Mouse (Mus musculus): Measurements from ENCODE around the gene Dnase1l1.

Gene Dnase1l1

DNA sequence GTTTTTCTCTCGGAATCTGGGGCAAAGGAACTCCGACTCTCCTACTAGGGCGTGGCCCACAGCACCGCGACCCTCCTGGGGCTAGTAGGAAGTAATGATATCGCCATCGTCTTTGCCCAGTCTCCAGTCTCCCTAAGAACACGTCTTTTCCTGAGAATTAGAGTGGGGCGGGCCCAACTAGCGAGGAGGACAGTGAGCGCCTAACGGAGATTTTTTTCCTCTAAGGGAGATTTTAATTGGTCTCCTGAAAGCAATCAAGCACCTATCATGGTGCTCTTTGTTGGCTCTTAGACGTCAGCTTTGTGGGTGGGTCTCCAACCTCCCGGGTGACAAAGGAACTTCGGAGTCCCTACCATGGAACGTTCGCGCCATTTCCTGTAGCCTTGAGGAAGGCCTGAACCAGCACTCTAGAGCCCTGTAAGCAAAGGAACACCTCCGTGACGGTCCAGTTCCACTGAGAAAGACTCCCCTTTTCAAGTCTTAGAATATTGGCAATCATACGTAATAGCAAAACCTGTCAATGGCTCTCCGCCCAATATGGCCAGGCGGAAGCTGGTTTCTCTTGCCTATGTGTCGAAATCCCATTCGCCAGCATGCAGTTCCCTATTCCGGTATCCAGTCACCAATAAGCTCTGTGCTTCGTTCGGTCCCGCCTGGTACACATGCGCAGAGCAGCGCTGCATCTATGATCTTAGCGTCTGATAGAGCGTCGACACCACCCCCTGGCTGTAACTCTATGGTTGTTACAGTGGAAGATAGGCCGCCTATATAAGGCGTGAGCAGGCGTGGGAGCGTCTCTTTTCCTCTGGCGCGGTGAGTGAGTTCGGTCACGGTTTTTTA lies 11.9 kb downstream of the Dnase1l1 start, which contains the start of gene Rpl10:
Rpl10 (plus strand) TSS at position 751 of the 840 bp plus-strand sequence.
- DNase-seq (ENCODE audit: low spot score) = peak; percentile 90

DNA sequence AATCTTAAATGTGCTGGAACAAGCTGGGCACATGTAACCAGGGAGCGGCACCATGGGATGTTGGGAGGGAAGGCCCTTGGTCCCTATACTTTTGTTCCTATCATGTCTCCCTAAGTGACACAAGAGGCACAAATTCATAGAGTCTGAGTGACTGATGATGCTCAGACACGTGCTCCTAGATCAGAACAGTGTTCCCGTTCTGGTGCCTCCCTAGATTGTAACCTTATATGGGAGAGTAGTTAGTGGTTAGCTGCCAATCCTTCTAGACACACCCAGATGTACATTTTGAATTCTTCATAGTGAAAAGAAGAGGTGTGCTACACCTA lies 12.4 kb downstream of the Dnase1l1 start:
- no peak for DNase-seq (ENCODE audit: low spot score)

DNA sequence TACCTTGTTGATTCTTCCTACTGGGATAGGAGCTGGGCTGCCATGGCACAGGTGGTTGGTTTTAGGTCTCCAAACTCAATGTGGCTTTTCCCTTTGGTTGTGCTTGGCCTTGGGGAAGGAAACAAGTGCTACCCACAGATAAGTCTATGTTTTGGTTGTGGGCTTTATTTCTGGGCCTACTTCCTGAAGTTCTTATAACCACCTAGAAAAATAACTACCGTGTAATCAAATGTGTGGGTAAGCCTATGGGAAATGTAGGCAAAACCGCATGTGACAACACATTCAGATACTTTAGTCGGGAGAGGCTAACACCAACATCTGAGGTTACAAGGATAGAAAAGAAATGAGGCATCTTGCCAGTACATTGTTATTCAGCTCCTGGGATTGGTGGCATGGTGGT lies 24.4 kb downstream of the Dnase1l1 start:
- no peak for DNase-seq (ENCODE audit: low spot score)

DNA sequence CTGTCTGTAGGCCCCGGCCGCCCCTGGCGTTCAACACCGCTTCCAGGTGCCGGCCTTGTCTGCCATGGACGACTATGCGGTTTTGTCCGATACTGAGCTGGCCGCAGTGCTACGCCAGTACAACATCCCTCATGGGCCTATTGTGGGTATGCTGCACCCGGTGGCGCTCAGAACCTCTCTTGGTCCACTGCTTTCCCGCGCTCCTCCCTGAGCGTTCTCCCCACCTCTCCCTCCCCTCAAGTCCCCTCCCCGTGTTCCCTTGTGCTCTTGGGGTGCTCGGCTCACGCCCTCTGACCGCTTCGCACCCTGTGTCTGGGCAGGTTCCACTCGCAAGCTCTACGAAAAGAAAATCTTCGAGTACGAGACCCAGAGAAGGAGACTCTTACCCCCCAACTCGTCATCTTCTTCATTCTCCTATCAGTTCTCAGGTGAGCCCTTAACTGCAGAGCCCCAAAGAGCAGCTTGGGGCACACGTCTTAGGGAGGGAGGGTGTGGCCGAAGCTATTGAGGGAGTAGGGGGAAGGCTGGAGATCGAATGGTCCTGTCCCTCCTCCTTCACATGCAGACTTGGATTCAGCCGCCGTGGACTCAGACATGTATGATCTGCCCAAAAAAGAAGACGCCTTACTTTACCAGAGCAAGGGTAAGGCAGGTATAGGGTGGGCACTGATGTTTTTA lies 27.1 kb downstream of the Dnase1l1 start:
- no peak for DNase-seq (ENCODE audit: low spot score)

DNA sequence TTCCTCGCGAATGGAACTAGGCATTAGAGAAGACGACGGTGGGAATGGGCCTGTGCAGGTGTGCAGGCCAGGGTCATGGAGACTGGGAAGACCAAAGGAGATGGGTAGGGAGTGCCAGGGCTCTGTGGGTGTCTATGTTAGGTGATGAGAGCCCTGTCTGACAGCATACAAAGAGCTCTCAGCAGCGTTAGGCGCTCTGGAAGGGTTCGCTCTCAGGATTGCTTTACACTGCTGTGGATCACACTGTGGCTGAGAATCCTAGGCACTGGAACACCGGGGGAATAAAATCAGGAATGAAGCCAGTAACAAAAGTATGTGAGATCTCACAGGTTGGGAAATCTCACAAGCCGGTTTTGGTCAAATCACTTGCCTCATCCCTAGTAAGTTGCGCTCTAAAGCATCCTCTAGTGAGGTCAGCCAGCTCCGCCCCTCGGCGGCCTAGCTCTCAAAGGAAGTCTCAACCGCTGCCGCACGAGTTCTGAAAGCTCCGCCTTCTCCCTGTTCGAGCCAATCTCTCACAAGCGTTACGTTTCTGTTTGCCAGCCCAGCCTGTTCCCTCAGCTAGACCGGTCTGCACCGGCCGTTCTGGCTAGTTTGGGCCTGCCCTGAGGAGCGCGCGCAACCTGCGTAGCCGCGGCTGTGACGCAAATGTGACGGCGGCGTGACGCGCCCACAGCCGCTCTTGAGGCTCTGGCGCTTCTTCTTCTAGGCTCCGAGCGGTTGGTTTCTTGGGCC lies 27.8 kb downstream of the Dnase1l1 start, which contains the start of gene Emd:
Emd (plus strand) TSS at position 535 of the 735 bp plus-strand sequence.
- peak; percentile 82 for DNase-seq (ENCODE audit: low spot score)

DNA sequence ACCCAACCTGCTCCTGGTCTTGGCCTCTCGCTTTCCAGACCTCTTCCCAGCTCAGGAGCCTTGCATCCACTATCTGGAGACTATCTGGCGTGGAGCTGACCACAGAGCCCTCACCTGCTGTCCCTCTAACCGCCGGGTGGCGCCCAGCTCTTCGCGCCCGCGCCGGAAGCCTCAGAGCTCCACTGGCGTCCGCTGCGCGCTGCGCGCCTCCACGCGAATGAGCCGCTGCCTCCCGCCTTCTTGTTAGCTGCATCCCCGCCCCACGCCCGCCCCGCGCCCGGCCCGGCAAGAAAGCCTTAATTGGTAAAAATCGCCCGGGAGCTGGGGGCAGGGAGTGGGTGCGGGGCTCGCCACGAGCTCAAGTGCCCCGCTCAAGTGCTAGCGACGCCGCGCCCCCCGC lies 32.5 kb downstream of the Dnase1l1 start, which contains the start of gene Flna:
Flna (minus strand) TSS at position 206 of the 400 bp plus-strand sequence.
- DNase-seq (ENCODE audit: low spot score) = no peak

DNA sequence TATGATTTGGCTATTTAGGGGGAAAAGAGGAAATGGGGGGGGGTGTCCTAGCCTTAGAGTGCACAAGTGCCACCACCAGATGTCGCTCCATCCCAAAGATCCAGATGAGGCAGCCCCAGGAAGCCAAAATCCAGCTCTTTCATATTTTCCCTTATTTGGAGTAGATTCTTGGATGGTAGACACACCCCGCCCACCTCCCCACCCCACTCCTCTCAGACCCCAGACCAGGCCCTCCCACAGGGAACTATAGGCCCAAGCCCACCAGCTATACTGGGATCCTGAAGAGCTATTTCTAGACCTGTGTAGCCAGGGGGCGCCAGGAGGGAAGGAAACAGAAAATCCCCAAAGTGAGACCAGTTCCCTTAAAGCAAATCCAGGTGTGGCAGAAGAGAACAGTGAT lies 33.5 kb downstream of the Dnase1l1 start:
- no peak for DNase-seq (ENCODE audit: low spot score)

DNA sequence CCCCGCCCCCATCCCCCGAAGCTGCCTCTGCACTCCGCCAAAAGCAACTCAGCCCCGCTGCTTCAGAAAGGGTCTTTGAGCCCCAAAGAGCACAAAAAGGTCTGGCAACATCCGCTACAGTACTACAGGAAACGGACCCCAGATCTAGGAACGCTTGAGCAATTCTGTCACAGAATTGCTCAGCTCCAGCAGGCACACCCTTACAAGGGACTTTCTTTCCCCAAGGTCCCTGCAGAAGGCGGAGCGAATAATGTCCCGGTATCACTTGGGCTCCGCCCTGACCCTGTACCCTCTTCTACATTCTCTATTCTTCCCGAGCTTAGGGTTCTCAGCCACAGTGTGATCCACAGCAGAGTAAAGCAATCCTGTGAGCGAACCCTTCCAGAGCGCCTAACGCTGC lies 35.4 kb downstream of the Dnase1l1 start:
- DNase-seq (ENCODE audit: low spot score) = no peak

DNA sequence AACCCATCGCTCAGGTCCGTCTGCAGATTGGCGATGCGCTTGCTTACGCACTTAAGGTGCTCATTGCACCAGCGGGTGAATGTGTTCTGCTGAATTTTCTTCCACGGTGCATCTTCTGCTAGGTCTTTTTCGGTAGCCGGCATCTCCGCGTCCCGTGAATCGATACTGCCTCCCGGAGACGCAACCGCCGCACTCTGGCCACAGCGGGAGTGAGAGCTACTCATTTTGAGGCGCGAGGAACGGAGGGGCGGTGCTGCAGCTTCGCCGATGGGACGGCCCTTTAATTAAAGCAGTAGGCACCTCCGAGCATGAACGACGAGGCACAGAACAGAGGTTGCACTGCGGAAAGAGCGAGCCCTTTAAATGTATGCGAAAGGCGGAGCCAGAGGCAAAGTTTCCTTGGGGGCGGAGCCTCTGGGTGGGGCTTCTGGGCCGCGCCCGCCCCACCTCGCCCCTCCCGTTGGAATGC lies 35.9 kb downstream of the Dnase1l1 start:
- peak; percentile 75 for DNase-seq (ENCODE audit: low spot score)

DNA sequence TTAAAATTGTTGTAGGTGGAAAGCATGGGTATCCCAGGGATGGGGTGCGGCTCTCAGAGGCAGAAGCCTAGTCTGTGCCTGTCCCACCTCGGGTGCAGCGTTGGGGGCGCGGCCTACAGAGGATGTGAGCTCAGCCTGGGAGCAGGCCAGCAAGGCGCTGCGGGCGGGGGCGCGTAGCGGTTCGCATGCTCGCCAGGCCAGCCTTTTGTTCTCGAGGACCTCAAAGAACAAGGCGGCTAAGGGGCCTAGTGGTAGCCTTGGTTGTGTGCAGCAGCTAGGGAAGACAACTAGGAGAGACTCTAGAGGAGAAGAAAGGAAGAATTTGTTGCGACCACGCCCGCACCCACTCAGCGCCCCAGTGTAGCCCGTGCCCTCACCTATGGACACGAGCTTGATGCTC lies 36.5 kb downstream of the Dnase1l1 start:
- DNase-seq (ENCODE audit: low spot score) = peak; percentile 33

DNA sequence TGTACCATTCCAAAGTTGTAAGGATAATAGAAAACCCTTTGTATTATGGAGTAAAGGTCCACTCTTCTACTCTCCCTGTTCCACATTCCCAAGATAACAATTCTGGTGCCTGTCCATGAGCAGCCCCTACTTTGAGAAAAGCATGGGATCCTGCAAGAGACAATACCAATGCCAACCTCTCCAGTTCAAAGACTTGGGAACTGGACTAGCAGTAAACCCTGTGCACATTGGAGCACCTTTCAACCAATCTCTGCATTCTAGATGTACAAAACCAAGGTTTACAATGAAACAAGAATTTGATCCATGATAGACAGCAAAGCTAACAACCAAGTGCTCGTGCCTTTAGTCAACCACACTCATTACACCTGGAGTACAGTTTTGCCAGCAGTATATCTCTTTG lies 37.0 kb downstream of the Dnase1l1 start:
- no peak for DNase-seq (ENCODE audit: low spot score)

DNA sequence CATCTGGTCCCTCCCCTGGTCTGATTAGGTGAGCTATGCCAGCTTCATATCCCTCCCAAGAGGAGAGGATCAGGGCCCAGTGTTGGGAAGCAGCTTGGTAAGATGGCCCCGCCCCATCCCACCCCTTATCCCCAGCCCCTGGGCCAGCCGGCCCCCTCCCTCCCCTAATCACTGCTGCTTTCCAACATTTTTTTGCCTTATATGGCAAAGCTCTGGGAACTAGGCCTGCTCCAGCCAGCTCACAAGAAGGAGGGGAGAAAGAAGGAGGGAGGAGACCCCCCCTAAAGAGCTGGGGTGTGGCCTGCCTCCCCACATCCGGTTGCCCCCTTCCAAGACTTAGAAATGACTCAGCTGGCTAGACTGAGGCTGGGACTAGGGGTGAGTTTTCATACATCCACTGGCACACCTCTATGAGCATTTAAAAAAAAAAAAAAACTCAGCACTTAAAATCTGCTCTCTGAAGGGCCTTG lies 37.5 kb downstream of the Dnase1l1 start:
- no peak for DNase-seq (ENCODE audit: low spot score)

DNA sequence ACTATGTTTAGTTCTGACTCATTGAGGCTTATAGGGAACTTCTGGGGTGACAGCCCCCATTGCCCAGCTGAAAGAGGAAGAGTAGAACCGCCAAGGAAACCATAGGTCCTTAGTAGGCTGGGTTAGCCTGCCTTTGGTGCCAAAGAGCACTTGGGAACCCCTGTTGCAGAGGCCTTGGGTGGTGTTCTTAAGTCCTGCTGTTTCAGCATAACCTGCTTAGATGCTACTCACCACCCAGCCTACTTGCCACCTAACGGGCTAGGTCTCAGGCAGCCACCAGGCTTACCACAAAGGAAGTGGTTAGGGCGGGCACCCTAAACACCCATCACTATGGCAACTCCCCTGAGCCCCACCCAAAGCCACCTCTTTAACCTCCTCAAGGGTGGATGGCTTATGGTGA lies 38.3 kb downstream of the Dnase1l1 start:
- peak; percentile 53 for DNase-seq (ENCODE audit: low spot score)

DNA sequence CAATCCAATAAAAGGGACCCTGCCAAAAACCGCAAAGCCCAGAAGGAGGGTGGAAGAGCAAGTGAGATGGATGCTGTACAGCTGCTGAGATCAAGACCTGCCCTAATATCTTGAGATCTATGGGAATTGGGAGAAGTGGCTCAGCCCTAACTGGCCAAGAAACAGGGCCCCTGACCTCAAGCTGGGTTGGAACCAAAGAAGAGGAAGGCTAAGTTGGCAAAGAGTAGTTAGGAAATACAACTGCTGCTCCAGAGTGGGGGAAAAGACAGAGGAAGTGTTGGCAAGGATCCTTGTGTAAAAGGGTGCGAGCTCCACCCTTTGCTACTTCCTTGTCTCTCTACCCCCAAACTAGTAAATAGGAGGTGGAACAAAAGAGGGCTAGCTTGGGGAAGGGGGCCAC lies 38.7 kb downstream of the Dnase1l1 start:
- DNase-seq (ENCODE audit: low spot score) = no peak

DNA sequence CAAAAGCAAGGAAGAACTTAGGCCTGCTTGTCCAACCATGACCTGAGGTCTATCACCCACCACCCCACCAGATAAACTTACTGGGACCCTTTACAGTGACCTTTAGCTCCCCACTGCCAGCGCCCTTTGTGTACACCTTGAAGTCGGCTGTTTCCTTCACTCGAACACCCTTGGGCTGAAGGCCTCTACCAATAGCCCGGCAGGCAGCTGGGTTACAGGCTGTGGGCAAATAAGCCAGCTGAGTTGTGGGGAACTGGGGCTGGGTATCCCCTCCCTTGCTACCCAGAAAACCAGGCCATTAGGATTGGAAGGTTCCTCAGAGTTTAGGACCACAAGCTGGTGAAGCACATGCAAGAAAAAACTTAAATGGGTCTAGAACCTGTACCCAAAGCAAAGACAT lies 41.8 kb downstream of the Dnase1l1 start:
- no peak for DNase-seq (ENCODE audit: low spot score)

DNA sequence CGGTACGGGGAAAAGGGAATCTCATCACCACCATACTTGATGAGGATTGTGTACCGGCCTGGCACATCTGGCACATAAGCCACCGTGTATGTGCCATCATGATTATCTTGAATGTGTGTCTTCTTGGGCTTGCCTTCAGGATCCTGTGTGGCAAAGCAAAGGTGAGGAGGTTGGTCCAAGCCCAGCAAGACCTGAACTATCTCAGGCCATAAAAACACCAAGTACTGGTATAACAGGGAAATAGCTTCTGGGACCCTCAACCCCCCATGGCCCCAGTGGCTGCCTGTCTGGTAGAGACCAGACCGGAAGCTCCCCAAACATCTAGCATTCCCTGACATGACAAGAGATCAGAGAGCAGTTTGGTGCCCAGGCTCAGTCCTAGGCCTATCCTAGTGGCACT lies 48.9 kb downstream of the Dnase1l1 start:
- no peak for DNase-seq (ENCODE audit: low spot score)

DNA sequence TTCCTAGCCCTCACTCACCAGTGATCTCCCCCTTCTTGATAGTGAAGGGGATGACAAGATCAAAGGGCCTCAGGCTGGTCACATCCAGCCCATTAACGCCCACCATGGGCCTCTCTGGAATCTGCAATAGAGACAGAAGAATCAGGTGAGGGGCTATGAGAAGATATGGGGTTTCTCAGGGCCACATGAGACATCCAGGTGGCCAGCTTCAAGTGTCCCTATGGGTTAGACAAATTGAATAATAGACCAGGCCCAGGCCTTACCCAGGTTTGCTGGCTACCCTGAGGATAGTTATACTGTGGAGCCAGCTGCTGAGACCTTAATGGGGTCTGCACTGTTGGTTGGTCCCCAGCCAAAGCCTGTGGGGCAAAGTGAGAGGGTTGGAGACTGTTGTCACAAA lies 52.1 kb downstream of the Dnase1l1 start:
- DNase-seq (ENCODE audit: low spot score) = no peak
